Mouse (Mus musculus): ENCODE results near the gene Asb4. TPM values are rescaled to one million over a fixed set of nuclear protein-coding genes. Genes with fewer than 3 reads are reported as not detected.

The Asb4 gene
- polyA plus RNA-seq (2012; rRNA removed), result 17.6 and 82.9 TPM in 2 replicates

DNA sequence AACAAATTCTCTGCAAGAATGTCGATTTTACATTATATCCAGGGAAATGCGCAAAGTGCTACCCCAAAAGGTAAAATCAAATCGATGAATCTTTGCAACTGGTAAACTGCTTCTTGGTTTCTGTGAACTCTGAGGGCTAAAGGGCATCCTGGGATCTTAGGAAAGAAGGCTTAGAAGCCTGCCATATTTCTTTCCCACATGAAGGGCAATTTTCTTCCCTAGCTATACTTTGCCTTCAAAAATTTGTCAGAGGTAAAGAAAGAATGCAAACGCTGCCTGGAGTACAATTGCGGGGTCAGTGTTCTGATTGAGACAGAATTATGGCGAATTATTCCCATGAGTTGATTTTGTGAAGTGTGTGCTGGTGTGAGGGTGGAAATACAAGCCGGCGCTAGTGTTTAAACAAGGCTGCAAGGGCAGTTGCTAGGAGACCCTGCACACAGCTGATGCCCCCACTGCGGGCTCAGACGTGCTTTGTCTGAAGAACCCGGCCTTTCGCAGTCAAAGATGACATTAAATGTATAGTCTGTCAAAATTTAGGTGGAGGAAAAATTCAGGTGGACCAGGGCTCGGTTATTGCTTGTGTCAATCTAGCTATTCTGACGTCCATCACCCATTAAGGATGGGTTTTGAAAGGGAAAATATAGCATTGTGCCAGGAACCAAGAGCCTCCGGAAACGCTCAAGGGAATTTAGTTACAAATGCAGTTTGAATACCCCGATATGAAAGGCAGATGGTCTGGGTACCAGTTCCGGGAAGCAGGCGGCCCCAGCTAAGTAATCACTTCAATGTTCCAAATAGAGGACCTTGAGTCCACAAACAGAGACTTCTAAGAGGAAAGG lies at the start of gene Asb4:
Gene Asb4 (plus strand): TSS at position 51 of the 842 bp plus-strand sequence.

Other genes with a start within 250 kb of the Asb4 start
- gene Pon1, start 189.4 kb upstream of the Asb4 start, polyA plus RNA-seq (2012; rRNA removed), result 0.08 and 0.10 TPM in 2 replicates
- 3.8 and 5.5 TPM in 2 replicates for gene Pon3, start 127.1 kb upstream of the Asb4 start, polyA plus RNA-seq (2012; rRNA removed)
- gene Pon2, start 84.9 kb upstream of the Asb4 start, polyA plus RNA-seq (2012; rRNA removed), result 18.1 and 20.4 TPM in 2 replicates
- gene Pdk4, start 112.9 kb downstream of the Asb4 start, polyA plus RNA-seq (2012; rRNA removed), result 0.80 and 1.0 TPM in 2 replicates

Measured in central nervous system, embryonic 11.5 days (tissue).